ENCODE assay signal across 30 mouse cellular contexts in the genomic region with DNA sequence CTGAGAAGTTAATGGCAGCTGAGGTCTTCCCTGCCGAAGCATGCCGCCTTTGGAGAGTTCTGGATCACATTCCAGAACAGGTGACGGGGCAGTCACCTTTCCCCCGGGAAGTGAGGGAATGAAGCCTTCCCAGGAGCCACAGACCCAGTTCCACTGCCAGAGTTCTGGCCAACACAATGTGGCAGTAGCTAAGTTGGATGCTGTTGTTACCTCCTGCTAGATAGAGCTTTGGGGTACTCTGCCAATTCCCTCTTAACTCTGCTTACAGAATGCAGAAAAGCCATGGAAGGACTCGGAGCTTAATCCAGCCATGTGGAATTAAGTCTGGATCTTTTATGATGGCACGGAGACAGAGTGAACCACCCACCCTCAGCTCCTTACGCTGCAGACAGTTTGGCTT.
DNase-seq lines count a peak whose midpoint lies in the region; ATAC-seq and TF ChIP-seq lines count a peak whose summit lies in the region.
"Had no signal": no experiment of that assay in that cellular context is flagged by ENCODE, and none has a peak within 500 bp of the region (broad histone marks: within the 10 kb centered on the region; RNA-seq: fewer than 3 reads in every experiment).

No protein-coding gene starts in this region.

- H3K9me3 ChIP-seq in stomach, embryonic 15.5 days: no peaks in the 10 kb centered on the region
- H3K9me3 ChIP-seq in stomach, postnatal 0 days (ENCODE audit: control insufficient read depth, low read length): no peaks in the 10 kb centered on the region
- no peaks in the 10 kb centered on the region for H3K9me3 ChIP-seq in stomach, embryonic 16.5 days (replicated peaks; ENCODE audit: control insufficient read depth, low read length)
- H3K9me3 ChIP-seq in hindbrain, embryonic 13.5 days: no peaks in the 10 kb centered on the region
- H3K9me3 ChIP-seq: forebrain, embryonic 10.5 days; forebrain, embryonic 13.5 days; heart, embryonic 15.5 days; hindbrain, embryonic 10.5 days had no signal

- 69% methylated on average over 7 of the region's 7 CpGs for WGBS in stomach, embryonic 15.5 days
- WGBS in stomach, postnatal 0 days: 63% methylated on average over 7 of the region's 7 CpGs
- 63% methylated on average over 7 of the region's 7 CpGs for WGBS in stomach, embryonic 16.5 days
- WGBS in hindbrain, embryonic 13.5 days: 84% methylated on average over 7 of the region's 7 CpGs

- TF ChIP-seq CTCF in stomach, postnatal 0 days (IDR thresholded peaks at IDR 0.05; ENCODE audit: low read depth): no peak

- H3K27me3 ChIP-seq in stomach, embryonic 15.5 days (replicated peaks): no peaks in the 10 kb centered on the region
- H3K27me3 ChIP-seq in stomach, postnatal 0 days (ENCODE audit: control insufficient read depth, insufficient read depth, low read length): no peaks in the 10 kb centered on the region
- no peaks in the 10 kb centered on the region for H3K27me3 ChIP-seq in stomach, embryonic 16.5 days (ENCODE audit: control insufficient read depth, insufficient read depth, low read length)
- H3K27me3 ChIP-seq in hindbrain, embryonic 13.5 days: no peaks in the 10 kb centered on the region
- H3K27me3 ChIP-seq: CH12.LX; forebrain, embryonic 13.5 days; heart, embryonic 12.5 days; heart, embryonic 15.5 days; Patski had no signal

- peak; percentile 72 for DNase-seq in cerebellum, adult 11-12 months
- no peak for DNase-seq in cerebellum, adult 11 months
- DNase-seq in stomach, postnatal 0 days (ENCODE audit: low spot score): no peak
- DNase-seq in cerebellum, postnatal 10 days: peak; percentile 58 to 63
- DNase-seq: adrenal gland, postnatal 10 days; adrenal gland, postnatal 36 days; B cell, adult 2 months; gastrocnemius, adult 2 months; gastrocnemius, postnatal 14 days; heart, adult 18-20 months; heart, postnatal 10 days; heart, postnatal 36 days; kidney, adult 18-20 months had no signal

- H3K4me3 ChIP-seq in stomach, embryonic 15.5 days (replicated peaks): no peak overlapping the region
- H3K4me3 ChIP-seq in stomach, postnatal 0 days (ENCODE audit: low read depth, low read length): no peak overlapping the region
- H3K4me3 ChIP-seq in stomach, embryonic 16.5 days (replicated peaks; ENCODE audit: low read length): no peak overlapping the region
- H3K4me3 ChIP-seq in hindbrain, embryonic 13.5 days: no peak overlapping the region
- H3K4me3 ChIP-seq: forebrain, embryonic 10.5 days; forebrain, embryonic 13.5 days; gastrocnemius, adult 2 months; heart, embryonic 12.5 days; heart, embryonic 15.5 days; hindbrain, embryonic 10.5 days had no signal

- no peak overlapping the region for H3K9ac ChIP-seq in stomach, embryonic 15.5 days
- no peak overlapping the region for H3K9ac ChIP-seq in stomach, postnatal 0 days (ENCODE audit: low read length)
- H3K9ac ChIP-seq in stomach, embryonic 16.5 days (ENCODE audit: low read length): no peak overlapping the region
- H3K9ac ChIP-seq in hindbrain, embryonic 13.5 days: no peak overlapping the region
- H3K9ac ChIP-seq: forebrain, embryonic 13.5 days; heart, embryonic 12.5 days; heart, embryonic 15.5 days; hindbrain, embryonic 14.5 days had no signal

- 0 out of 2 replicates have a peak overlapping the region, but pooled peaks have one; percentile 14 for H3K27ac ChIP-seq in stomach, embryonic 15.5 days
- H3K27ac ChIP-seq in stomach, postnatal 0 days (replicated peaks): no peak overlapping the region
- H3K27ac ChIP-seq in stomach, embryonic 16.5 days (ENCODE audit: low read length): peak overlapping the region; percentile 34; the same call in 1 of the 2 replicates
- H3K27ac ChIP-seq in hindbrain, embryonic 13.5 days: no peak overlapping the region
- H3K27ac ChIP-seq: forebrain, embryonic 10.5 days; forebrain, embryonic 13.5 days; gastrocnemius, adult 2 months; heart, embryonic 15.5 days; hindbrain, embryonic 10.5 days; hindbrain, embryonic 14.5 days; hindbrain, postnatal 0 days had no signal

- ATAC-seq in stomach, embryonic 15.5 days (ENCODE audit: insufficient read depth, low FRiP score, low read depth): no peak
- no peak for ATAC-seq in stomach, postnatal 0 days (ENCODE audit: low FRiP score, low TSS enrichment)
- no peak for ATAC-seq in stomach, embryonic 16.5 days (ENCODE audit: insufficient read depth, low FRiP score)
- ATAC-seq in hindbrain, embryonic 13.5 days (ENCODE audit: low FRiP score): no peak
- ATAC-seq in frontal cortex, adult (ENCODE audit: low TSS enrichment): no peak
- ATAC-seq: forebrain, embryonic 13.5 days; forebrain, embryonic 16.5 days; hindbrain, postnatal 0 days; inflammation-experienced regulatory T-cells, adult 6 months; intestine, embryonic 16.5 days; Patski had no signal

- no peak overlapping the region for H3K4me2 ChIP-seq in stomach, embryonic 15.5 days
- H3K4me2 ChIP-seq in stomach, postnatal 0 days (replicated peaks; ENCODE audit: low read depth): no peak overlapping the region
- no peak overlapping the region for H3K4me2 ChIP-seq in stomach, embryonic 16.5 days (ENCODE audit: low read depth, low read length)
- no peak overlapping the region for H3K4me2 ChIP-seq in hindbrain, embryonic 13.5 days
- H3K4me2 ChIP-seq: forebrain, embryonic 13.5 days; heart, embryonic 12.5 days; heart, embryonic 15.5 days; hindbrain, embryonic 14.5 days had no signal

- no peaks in the 10 kb centered on the region for H3K36me3 ChIP-seq in stomach, embryonic 15.5 days
- no peaks in the 10 kb centered on the region for H3K36me3 ChIP-seq in stomach, postnatal 0 days (ENCODE audit: control insufficient read depth, insufficient read depth, low read length)
- peaks cover 3% of the 10 kb centered on the region; the same call in 1 of the 2 replicates for H3K36me3 ChIP-seq in stomach, embryonic 16.5 days (ENCODE audit: control insufficient read depth, insufficient read depth, low read length)
- no peaks in the 10 kb centered on the region for H3K36me3 ChIP-seq in hindbrain, embryonic 13.5 days
- H3K36me3 ChIP-seq: forebrain, embryonic 10.5 days; G1E; heart, embryonic 12.5 days; heart, embryonic 15.5 days; hindbrain, embryonic 10.5 days had no signal

- TF ChIP-seq EP300 in stomach, postnatal 0 days (optimal IDR thresholded peaks at IDR 0.05): no peak

- H3K4me1 ChIP-seq in stomach, embryonic 15.5 days: peaks cover 3% of the 10 kb centered on the region; the same call in 1 of the 2 replicates
- H3K4me1 ChIP-seq in stomach, postnatal 0 days (replicated peaks; ENCODE audit: control insufficient read depth, insufficient read depth): no peaks in the 10 kb centered on the region
- peaks cover 8% of the 10 kb centered on the region; the same call in 1 of the 2 replicates for H3K4me1 ChIP-seq in stomach, embryonic 16.5 days (ENCODE audit: control insufficient read depth, insufficient read depth, low read length)
- H3K4me1 ChIP-seq in hindbrain, embryonic 13.5 days (replicated peaks): peaks cover 17% of the 10 kb centered on the region
- H3K4me1 ChIP-seq: forebrain, embryonic 13.5 days; heart, embryonic 12.5 days; heart, embryonic 15.5 days had no signal

Comparison
In these comparisons a context has a peak if more than half of its experiments do, and no peak if none do; other contexts are left out.
1. DNase-seq: peak in cerebellum, adult 11-12 months (single experiment) and cerebellum, postnatal 10 days (2 of 2); none in cerebellum, adult 11 months (single experiment) and stomach, postnatal 0 days (single experiment).
2. H3K27ac ChIP-seq: peak in stomach, embryonic 15.5 days (single experiment) and stomach, embryonic 16.5 days (single experiment); none in stomach, postnatal 0 days (single experiment) and hindbrain, embryonic 13.5 days (single experiment).